In the genomic region with DNA sequence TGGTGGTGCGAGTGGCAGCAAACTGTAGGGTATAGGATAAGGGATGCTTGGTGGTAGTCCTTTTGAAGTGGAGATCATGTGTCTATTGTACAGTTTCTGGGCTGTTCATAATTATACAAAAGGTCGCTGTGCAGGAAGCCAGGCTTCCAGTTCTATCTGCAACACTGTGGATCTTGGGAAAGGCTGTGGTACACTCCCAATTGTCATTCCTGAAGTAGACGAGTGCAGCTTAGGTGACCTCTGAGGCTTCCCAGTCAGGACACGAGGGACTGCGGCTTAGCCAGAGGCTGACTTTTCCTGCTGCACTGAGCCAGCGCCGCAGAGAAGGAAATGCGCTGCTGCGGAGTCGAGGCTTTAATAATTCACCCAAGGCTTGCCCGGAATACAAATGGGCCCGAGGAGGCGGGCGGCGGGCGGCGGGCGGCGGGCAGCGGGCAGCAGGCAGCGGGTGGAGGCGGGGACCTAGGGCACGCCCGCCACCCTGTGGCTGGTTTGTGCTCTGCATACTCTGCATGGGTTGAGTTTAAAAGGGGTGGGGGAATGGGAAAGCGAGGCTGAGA, we compare ENCODE assay signal across 8 mouse cellular contexts. TPM values are rescaled to one million over a fixed set of nuclear protein-coding genes. Genes with fewer than 3 reads are reported as not detected.
DNase-seq lines count a peak whose midpoint lies in the region; ATAC-seq lines count a peak whose summit lies in the region.

No protein-coding gene starts in this region.

- peak overlapping the region; percentile 28 for H3K4me3 ChIP-seq in limb, embryonic 15.5 days
- peak overlapping the region; percentile 28 for H3K4me3 ChIP-seq in midbrain, embryonic 15.5 days
- peak overlapping the region; percentile 11; the same call in 1 of the 2 replicates for H3K4me3 ChIP-seq in stomach, embryonic 14.5 days (ENCODE audit: low read depth, low read length)

- 0 out of 2 replicates have a peak, but pooled peaks cover 11% of the 10 kb centered on the region for H3K27me3 ChIP-seq in limb, embryonic 15.5 days
- no peaks in the 10 kb centered on the region for H3K27me3 ChIP-seq in midbrain, embryonic 15.5 days (replicated peaks)
- no peaks in the 10 kb centered on the region for H3K27me3 ChIP-seq in stomach, embryonic 14.5 days (ENCODE audit: control insufficient read depth, insufficient read depth, low read length)

- no peaks in the 10 kb centered on the region for H3K9me3 ChIP-seq in limb, embryonic 15.5 days
- no peaks in the 10 kb centered on the region for H3K9me3 ChIP-seq in midbrain, embryonic 15.5 days
- H3K9me3 ChIP-seq in stomach, embryonic 14.5 days (ENCODE audit: control insufficient read depth, low read depth, low read length), result no peaks in the 10 kb centered on the region

- no peak overlapping the region for H3K9ac ChIP-seq in limb, embryonic 15.5 days
- H3K9ac ChIP-seq in midbrain, embryonic 15.5 days, result peak overlapping the region; percentile 25; the same call in 1 of the 2 replicates
- H3K9ac ChIP-seq in stomach, embryonic 14.5 days (replicated peaks; ENCODE audit: low read depth, low read length), result no peak overlapping the region

- peak; percentile 47 to 66 for DNase-seq in B cell, adult 2 months
- DNase-seq in adrenal gland, adult 2 months, result peak; percentile 63
- peak; percentile 70 for DNase-seq in embryo, embryonic 10.5 days (ENCODE audit: low spot score)
- peak; percentile 28 to 56 for DNase-seq in heart, adult 18-20 months
- peak; percentile 62 for DNase-seq in kidney, adult 18-20 months

- H3K4me1 ChIP-seq in limb, embryonic 15.5 days, result no peaks in the 10 kb centered on the region
- H3K4me1 ChIP-seq in midbrain, embryonic 15.5 days, result 0 out of 2 replicates have a peak, but pooled peaks cover 3% of the 10 kb centered on the region
- H3K4me1 ChIP-seq in stomach, embryonic 14.5 days (ENCODE audit: control insufficient read depth, insufficient read depth, low read length), result no peaks in the 10 kb centered on the region

- ATAC-seq in limb, embryonic 15.5 days (ENCODE audit: insufficient number of reproducible peaks, low FRiP score, low TSS enrichment, low read depth), result no peak
- peak; percentile 93 for ATAC-seq in midbrain, embryonic 15.5 days (replicated peaks)
- peak; percentile 71; the same call in 1 of the 2 replicates for ATAC-seq in stomach, embryonic 14.5 days (ENCODE audit: insufficient number of reproducible peaks, insufficient read depth, low FRiP score, low read depth)

- no peak overlapping the region for H3K27ac ChIP-seq in limb, embryonic 15.5 days
- H3K27ac ChIP-seq in midbrain, embryonic 15.5 days, result peak overlapping the region; percentile 38; the same call in 1 of the 2 replicates
- H3K27ac ChIP-seq in stomach, embryonic 14.5 days (ENCODE audit: low read length), result no peak overlapping the region

- WGBS in limb, embryonic 15.5 days, result 22% methylated on average over 25 of the region's 25 CpGs
- 20% methylated on average over 22 of the region's 25 CpGs for WGBS in midbrain, embryonic 15.5 days
- 11% methylated on average over 25 of the region's 25 CpGs for WGBS in stomach, embryonic 14.5 days

- H3K36me3 ChIP-seq in limb, embryonic 15.5 days, result no peaks in the 10 kb centered on the region
- H3K36me3 ChIP-seq in midbrain, embryonic 15.5 days (replicated peaks), result no peaks in the 10 kb centered on the region
- H3K36me3 ChIP-seq in stomach, embryonic 14.5 days (ENCODE audit: control insufficient read depth, insufficient read depth, low read length), result no peaks in the 10 kb centered on the region

- H3K4me2 ChIP-seq in limb, embryonic 15.5 days, result peak overlapping the region; percentile 50
- H3K4me2 ChIP-seq in midbrain, embryonic 15.5 days, result peak overlapping the region; percentile 49
- H3K4me2 ChIP-seq in stomach, embryonic 14.5 days (replicated peaks; ENCODE audit: low read depth, low read length), result peak overlapping the region; percentile 44

RNA-seq across cellular contexts. Expression of gene Hmgb3, which starts 45.4 kb away (rescaled TPM):
- total RNA-seq in adrenal gland, adult 2 months (2021), result 100 to 1,000 TPM; 187 to 204 TPM
- 94.7 and 142 TPM in 2 replicates for polyA plus RNA-seq in adrenal gland, adult 2 months (2012; rRNA removed)
- total RNA-seq in heart, adult 18-20 months (2021), result 10 to 100 TPM; 59.8 to 74.9 TPM
- polyA plus RNA-seq in limb, embryonic 15.5 days (2015; fragmentation: Nextera tagmentation; extraction: Ambion mirVana), result 185 and 192 TPM in 2 replicates
- polyA plus RNA-seq in midbrain, embryonic 15.5 days (2015; fragmentation: Nextera tagmentation; extraction: Ambion mirVana), result 533 and 542 TPM in 2 replicates
- 171 and 172 TPM in 2 replicates for polyA plus RNA-seq in stomach, embryonic 14.5 days (2014; fragmentation: Nextera tagmentation; extraction: Ambion mirVana)
